Mouse (Mus musculus) stomach, postnatal 0 days (tissue): ENCODE measurements around the gene Fgf11.

Experiments used
- CTCF ChIP-seq: IDR thresholded peaks from 2 replicates; pipeline ENCODE4 v1.5.1; 2016; ENCODE audit warnings: antibody characterized with exemption, low read depth, mild to moderate bottlenecking, moderate library complexity
- EP300 ChIP-seq: optimal IDR thresholded peaks from 2 replicates; pipeline ENCODE3; 2016; ENCODE audit warnings: antibody characterized with exemption

DNA sequence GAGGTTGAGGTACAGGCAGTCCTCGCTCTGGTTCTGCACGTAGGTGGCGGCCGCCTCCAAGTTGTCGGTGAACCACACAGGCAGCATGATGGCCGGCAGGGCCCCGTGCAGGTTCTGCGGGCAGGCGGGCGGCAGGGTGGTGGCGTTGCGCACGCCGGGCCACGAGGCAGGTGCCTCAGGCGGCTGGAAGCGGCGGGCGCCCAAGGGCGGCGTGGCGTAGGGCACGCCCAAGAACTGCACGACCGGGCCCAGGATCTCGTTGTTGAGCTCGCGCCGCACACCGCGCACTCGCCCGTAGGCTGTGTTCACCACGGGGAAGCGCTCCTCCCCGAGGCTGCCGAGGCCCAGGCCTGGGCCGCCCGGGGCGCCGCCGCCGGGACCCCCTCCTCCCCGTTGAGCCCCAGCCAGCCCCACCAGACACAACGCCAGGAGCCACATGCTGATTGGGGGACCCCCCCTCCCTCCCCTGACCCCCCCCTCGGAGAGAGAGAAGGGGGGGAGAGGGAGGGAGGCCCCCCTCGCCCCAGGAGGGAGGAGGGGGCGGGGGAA lies 32.4 kb upstream of the Fgf11 start:
- TF ChIP-seq CTCF = peak; percentile 6; the same call in 1 of the 2 replicates
- no peak for TF ChIP-seq EP300
